Mouse (Mus musculus) forebrain, embryonic 10.5 days (tissue): ENCODE measurements around the gene Olfr987. TPM values are rescaled to one million over a fixed set of nuclear protein-coding genes. Genes with fewer than 3 reads are reported as not detected.
"Not testable (repeated sequence)": the region's sequence is repeated elsewhere in the genome, so short reads cannot be mapped to it uniquely, and the experiment has no call there.

Source experiments
- DNase-seq: peaks from one replicate; pipeline ENCODE4 v3.0.0-alpha.2; 2017; ENCODE audit warnings: low spot score; ENCODE audit errors: extremely low spot score
- H3K27ac ChIP-seq: fragments of 300-500 bp; sonication (generic); 2 replicates; pipeline ENCODE4 v1.5.1; 2016; ENCODE audit warnings: mild to moderate bottlenecking
- H3K27me3 ChIP-seq: fragments of 300-500 bp; sonication (generic); 2 replicates; pipeline ENCODE4 v1.6.1; 2016; ENCODE audit warnings: mild to moderate bottlenecking; ENCODE audit not compliant: poor library complexity, severe bottlenecking
- H3K36me3 ChIP-seq: fragments of 300-500 bp; sonication (generic); replicated peaks from 2 replicates; pipeline ENCODE4 v1.6.1; 2016; ENCODE audit warnings: mild to moderate bottlenecking, moderate library complexity
- H3K4me1 ChIP-seq: fragments of 300-500 bp; sonication (generic); 2 replicates; pipeline ENCODE4 v1.6.1; 2016
- H3K4me3 ChIP-seq: fragments of 300-500 bp; sonication (generic); 2 replicates; pipeline ENCODE4 v1.5.1; 2016; ENCODE audit warnings: mild to moderate bottlenecking, moderate library complexity
- H3K9me3 ChIP-seq: fragments of 300-500 bp; sonication (generic); 2 replicates; pipeline ENCODE4 v1.6.1; 2016; ENCODE audit warnings: mild to moderate bottlenecking, moderate library complexity
- WGBS: fragments of 180-500 bp; shearing (Covaris S2); methylation state at CpG from one replicate; pipeline ENCODE4 v1.1.7; 2016; 5-methylcytosine and 5-hydroxymethylcytosine counted together
- polyA plus RNA-seq: library from polyadenylated mRNA; unstranded; fragments of >200 nt; fragmentation: Nextera tagmentation; extraction: Ambion mirVana; gene quantifications from 2 replicates; pipeline ENCODE4 v1.2.1, GENCODE M21; 2016

The Olfr987 gene
- not detected in 2 replicates for polyA plus RNA-seq

- not testable (repeated sequence) for H3K9me3 ChIP-seq, H3K4me3 ChIP-seq, DNase-seq, H3K27ac ChIP-seq, H3K4me1 ChIP-seq, H3K27me3 ChIP-seq, H3K36me3 ChIP-seq
Observed at GRCm38 (mm10) chr2:85339215-85339614, at the start of gene Olfr987. Olfr987 (minus strand) TSS chr2:85339315.

- not testable (repeated sequence) for H3K4me3 ChIP-seq, H3K9me3 ChIP-seq, H3K27me3 ChIP-seq, H3K4me1 ChIP-seq, H3K27ac ChIP-seq, H3K36me3 ChIP-seq, DNase-seq
Observed at GRCm38 (mm10) chr2:85363127-85363526, 24.0 kb upstream of the Olfr987 start, which contains the start of gene Olfr988. Olfr988 (minus strand) TSS chr2:85363227.

- Histone ChIP-seq H3K4me3 (no peak overlapping the region), H3K27ac (no peak overlapping the region), H3K27me3 (no peaks in the 10 kb centered on the region), H3K36me3 (no peaks in the 10 kb centered on the region), H3K4me1 (no peaks in the 10 kb centered on the region), H3K9me3 (no peaks in the 10 kb centered on the region)
- WGBS: 87% methylated on average over 7 of the region's 7 CpGs
- no peak for DNase-seq
Observed at GRCm38 (mm10) chr2:85339972-85340371, 857 bp upstream of the Olfr987 start.

DNA sequence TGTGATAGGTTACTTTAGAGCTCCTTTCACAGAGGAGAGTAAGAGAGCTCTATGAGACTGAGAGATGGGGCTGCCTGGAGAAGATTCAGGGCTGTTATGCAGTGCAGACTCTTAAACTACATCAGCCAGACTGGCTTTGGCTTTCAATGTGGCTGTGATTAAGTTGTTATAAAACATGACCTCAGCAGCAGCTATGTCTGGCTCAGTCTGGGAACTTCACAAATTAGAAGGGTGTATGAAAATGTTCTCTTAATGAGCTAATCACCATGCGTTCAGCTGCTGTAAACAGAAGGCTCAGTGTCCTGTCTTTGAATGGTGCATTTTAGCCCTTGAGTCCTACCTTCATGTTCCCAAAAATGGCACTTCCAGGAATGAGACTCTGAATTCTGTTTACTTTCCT lies 20.0 kb downstream of the Olfr987 start:
- WGBS: 65% methylated on average over 1 of the region's 1 CpGs
- Histone ChIP-seq H3K4me3 (no peak overlapping the region), H3K36me3 (no peaks in the 10 kb centered on the region), H3K27me3 (no peaks in the 10 kb centered on the region), H3K9me3 (no peaks in the 10 kb centered on the region), H3K4me1 (no peaks in the 10 kb centered on the region), H3K27ac (no peak overlapping the region)
- no peak for DNase-seq

GRCm38 (mm10) chr2:85285406-85285805 lies 53.7 kb downstream of the Olfr987 start:
- Histone ChIP-seq H3K27me3 (no peaks in the 10 kb centered on the region), H3K4me1 (peaks cover 13% of the 10 kb centered on the region), H3K36me3 (no peaks in the 10 kb centered on the region), H3K27ac (no peak overlapping the region), H3K4me3 (no peak overlapping the region), H3K9me3 (no peaks in the 10 kb centered on the region)
- 79% methylated on average over 1 of the region's 1 CpGs for WGBS
- no peak for DNase-seq

DNA sequence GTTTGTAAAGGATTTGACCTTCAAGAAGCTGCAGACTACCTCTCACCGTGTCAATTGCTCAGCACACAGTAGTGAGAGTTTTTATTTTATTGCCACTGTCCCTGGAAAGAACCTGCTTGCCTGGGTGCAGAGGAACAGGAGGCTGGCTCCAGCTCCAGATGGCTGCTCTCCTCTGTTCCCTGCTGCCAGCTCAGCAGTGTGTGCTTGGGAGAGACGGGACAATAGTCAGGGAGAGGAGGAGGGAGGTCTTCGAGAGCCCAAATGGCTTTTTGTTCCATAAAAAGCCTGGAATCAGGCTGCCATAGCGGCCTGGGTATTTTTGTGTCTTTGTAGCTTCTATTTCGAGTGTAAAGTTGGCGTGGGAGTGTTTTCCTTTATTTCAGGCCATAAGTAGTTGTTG lies 54.5 kb downstream of the Olfr987 start:
- H3K27ac ChIP-seq: 0 out of 2 replicates have a peak overlapping the region, but pooled peaks have one; percentile 40
- H3K9me3 ChIP-seq: no peaks in the 10 kb centered on the region
- H3K4me1 ChIP-seq: peaks cover 13% of the 10 kb centered on the region
- no peaks in the 10 kb centered on the region for H3K27me3 ChIP-seq
- 50% methylated on average over 6 of the region's 6 CpGs for WGBS
- no peaks in the 10 kb centered on the region for H3K36me3 ChIP-seq
- H3K4me3 ChIP-seq: no peak overlapping the region
- DNase-seq: peak; percentile 15

- Histone ChIP-seq H3K4me3 (no peak overlapping the region), H3K9me3 (no peaks in the 10 kb centered on the region), H3K4me1 (peaks cover 13% of the 10 kb centered on the region), H3K27me3 (no peaks in the 10 kb centered on the region), H3K36me3 (no peaks in the 10 kb centered on the region), H3K27ac (no peak overlapping the region)
- 90% methylated on average over 8 of the region's 8 CpGs for WGBS
- DNase-seq: no peak
Observed at GRCm38 (mm10) chr2:85283631-85284466, 55.3 kb downstream of the Olfr987 start.

DNA sequence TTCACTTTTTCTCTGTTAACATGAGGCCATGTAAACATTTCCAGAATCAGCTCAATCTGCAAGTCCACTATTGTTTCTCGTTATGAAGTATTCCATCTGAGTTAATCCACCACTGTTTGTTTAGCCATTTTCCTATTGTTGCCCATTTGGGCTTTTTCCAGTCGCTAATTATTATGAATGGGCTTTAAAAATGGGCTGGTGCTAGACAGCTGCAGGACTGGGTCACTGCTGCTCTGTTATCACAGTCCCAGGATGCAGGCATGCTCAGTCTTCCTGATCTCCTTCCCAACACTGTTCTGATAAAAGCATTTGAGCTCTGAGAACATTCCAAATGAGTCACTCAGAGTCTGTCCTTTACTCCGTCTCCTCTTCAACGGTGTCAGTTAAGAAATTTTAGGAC lies 58.1 kb downstream of the Olfr987 start:
- H3K4me3 ChIP-seq: no peak overlapping the region
- no peaks in the 10 kb centered on the region for H3K36me3 ChIP-seq
- no peak overlapping the region for H3K27ac ChIP-seq
- DNase-seq: no peak
- peaks cover 13% of the 10 kb centered on the region for H3K4me1 ChIP-seq
- no peaks in the 10 kb centered on the region for H3K27me3 ChIP-seq
- 65% methylated on average over 4 of the region's 4 CpGs for WGBS
- H3K9me3 ChIP-seq: no peaks in the 10 kb centered on the region

Other genes starting within 250 kb of the Olfr987 start
- 37.6 and 38.8 TPM in 2 replicates for gene Aplnr, start 203.1 kb downstream of the Olfr987 start, polyA plus RNA-seq
- 0.30 and 0.47 TPM in 2 replicates for gene Lrrc55, start 142.1 kb downstream of the Olfr987 start, polyA plus RNA-seq
- not detected in 2 replicates for gene Olfr988, start 23.9 kb upstream of the Olfr987 start, polyA plus RNA-seq
- not detected in 2 replicates for gene Olfr992, start 70.2 kb upstream of the Olfr987 start, polyA plus RNA-seq
- not detected in 2 replicates for gene Olfr993, start 75.6 kb upstream of the Olfr987 start, polyA plus RNA-seq
- gene Olfr994, start 97.1 kb upstream of the Olfr987 start, polyA plus RNA-seq: not detected in 2 replicates
- not detected in 2 replicates for gene Olfr995, start 104.3 kb upstream of the Olfr987 start, polyA plus RNA-seq
- gene 4833423E24Rik, start 179.7 kb upstream of the Olfr987 start, polyA plus RNA-seq: not detected in 2 replicates
- gene Olfr996, start 239.9 kb upstream of the Olfr987 start, polyA plus RNA-seq: not detected in 2 replicates
- not detected in 2 replicates for gene Olfr998, start 249.6 kb upstream of the Olfr987 start, polyA plus RNA-seq